Mouse (Mus musculus): ENCODE results near the gene Snapc4. TPM values are rescaled to one million over a fixed set of nuclear protein-coding genes. Genes with fewer than 3 reads are reported as not detected.

The Snapc4 gene
- polyA plus RNA-seq, 1 experiment from 2014 or later: 27.8 TPM

- H3K36me3 ChIP-seq: peaks cover 8% of the 10 kb centered on the region; the same call in 1 of the 2 replicates
- peak; percentile 55 for ATAC-seq (ENCODE audit: low FRiP score)
- H3K4me2 ChIP-seq: peak overlapping the region; percentile 99
- H3K27ac ChIP-seq: peak overlapping the region; percentile 98
- H3K27me3 ChIP-seq: no peaks in the 10 kb centered on the region
- H3K4me1 ChIP-seq (replicated peaks): peaks cover 64% of the 10 kb centered on the region
- H3K9me3 ChIP-seq: no peaks in the 10 kb centered on the region
- peak overlapping the region; percentile 78 for H3K4me3 ChIP-seq
- 0% methylated on average over 11 of the region's 11 CpGs for WGBS
- H3K9ac ChIP-seq: peak overlapping the region; percentile 96
Observed at GRCm38 (mm10) chr2:26315925-26316311, 64.5 kb downstream of the Snapc4 start.

GRCm38 (mm10) chr2:26315072-26315924 lies 65.2 kb downstream of the Snapc4 start, which contains the start of gene Gpsm1:
Gpsm1 (plus strand) TSS chr2:26315515.
- peak within 1 kb of the TSS; percentile 99 for H3K4me2 ChIP-seq
- no peaks in the 10 kb centered on the region for H3K27me3 ChIP-seq
- peak within 1 kb of the TSS; percentile 78 for H3K4me3 ChIP-seq
- WGBS: under 1% methylated on average over 55 of the region's 66 CpGs
- peak within 1 kb of the TSS; percentile 98 for H3K27ac ChIP-seq
- H3K9ac ChIP-seq: peak within 1 kb of the TSS; percentile 96
- H3K4me1 ChIP-seq (replicated peaks): peaks cover 57% of the 10 kb centered on the region
- no peaks in the 10 kb centered on the region for H3K9me3 ChIP-seq
- peak; percentile 82 for ATAC-seq (ENCODE audit: low FRiP score)
- H3K36me3 ChIP-seq: peaks cover 6% of the 10 kb centered on the region; the same call in 1 of the 2 replicates

- Histone ChIP-seq H3K27ac (peak overlapping the region; percentile 98), H3K9me3 (no peaks in the 10 kb centered on the region), H3K4me3 (peak overlapping the region; percentile 78), H3K27me3 (no peaks in the 10 kb centered on the region), H3K9ac (peak overlapping the region; percentile 96), H3K36me3 (0 out of 2 replicates have a peak, but pooled peaks cover 5% of the 10 kb centered on the region), H3K4me2 (peak overlapping the region; percentile 99), H3K4me1 (replicated peaks) (peaks cover 49% of the 10 kb centered on the region)
- WGBS: 62% methylated on average over 13 of the region's 13 CpGs
- no peak for ATAC-seq (ENCODE audit: low FRiP score)
Observed at GRCm38 (mm10) chr2:26314281-26315071, 66.0 kb downstream of the Snapc4 start.

GRCm38 (mm10) chr2:26313394-26313793 lies 67.1 kb downstream of the Snapc4 start:
- no peak overlapping the region for H3K9ac ChIP-seq
- H3K9me3 ChIP-seq: no peaks in the 10 kb centered on the region
- no peak overlapping the region for H3K27ac ChIP-seq
- H3K36me3 ChIP-seq: 0 out of 2 replicates have a peak, but pooled peaks cover 5% of the 10 kb centered on the region
- H3K4me1 ChIP-seq (replicated peaks): peaks cover 38% of the 10 kb centered on the region
- no peak overlapping the region for H3K4me2 ChIP-seq
- no peak overlapping the region for H3K4me3 ChIP-seq
- no peaks in the 10 kb centered on the region for H3K27me3 ChIP-seq
- WGBS: 92% methylated on average over 1 of the region's 1 CpGs
- ATAC-seq (ENCODE audit: low FRiP score): no peak

GRCm38 (mm10) chr2:26312812-26313211 lies 67.6 kb downstream of the Snapc4 start:
- Histone ChIP-seq H3K9ac (no peak overlapping the region), H3K4me3 (no peak overlapping the region), H3K36me3 (0 out of 2 replicates have a peak, but pooled peaks cover 2% of the 10 kb centered on the region), H3K27me3 (no peaks in the 10 kb centered on the region), H3K27ac (no peak overlapping the region), H3K4me2 (no peak overlapping the region), H3K9me3 (no peaks in the 10 kb centered on the region), H3K4me1 (replicated peaks) (peaks cover 33% of the 10 kb centered on the region)
- ATAC-seq (ENCODE audit: low FRiP score): no peak
- WGBS: 73% methylated on average over 2 of the region's 2 CpGs

Other genes with a start within 250 kb of the Snapc4 start
- gene Lhx3, start 172.4 kb downstream of the Snapc4 start, polyA plus RNA-seq (2015; fragmentation: Nextera tagmentation; extraction: Ambion mirVana): 5.2 and 15.4 TPM in 2 replicates
- gene Qsox2, start 143.1 kb downstream of the Snapc4 start, polyA plus RNA-seq (2015; fragmentation: Nextera tagmentation; extraction: Ambion mirVana): 13.2 and 13.9 TPM in 2 replicates
- 0.18 and 0.23 TPM in 2 replicates for gene Ccdc187, start 86.1 kb downstream of the Snapc4 start, polyA plus RNA-seq (2015; fragmentation: Nextera tagmentation; extraction: Ambion mirVana)
- 149 and 165 TPM in 2 replicates for gene Gpsm1, start 65.1 kb downstream of the Snapc4 start, polyA plus RNA-seq (2015; fragmentation: Nextera tagmentation; extraction: Ambion mirVana)
- 29.0 and 29.6 TPM in 2 replicates for gene Dnlz, start 28.5 kb downstream of the Snapc4 start, polyA plus RNA-seq (2015; fragmentation: Nextera tagmentation; extraction: Ambion mirVana)
- 1.3 and 1.6 TPM in 2 replicates for gene Card9, start 19.7 kb downstream of the Snapc4 start, polyA plus RNA-seq (2015; fragmentation: Nextera tagmentation; extraction: Ambion mirVana)
- 154 and 162 TPM in 2 replicates for gene Entr1, start 8.7 kb upstream of the Snapc4 start, polyA plus RNA-seq (2015; fragmentation: Nextera tagmentation; extraction: Ambion mirVana)
- 94.3 and 95.6 TPM in 2 replicates for gene Pmpca, start 8.7 kb upstream of the Snapc4 start, polyA plus RNA-seq (2015; fragmentation: Nextera tagmentation; extraction: Ambion mirVana)
- gene Inpp5e, start 28.6 kb upstream of the Snapc4 start, polyA plus RNA-seq (2015; fragmentation: Nextera tagmentation; extraction: Ambion mirVana): 24.9 and 27.0 TPM in 2 replicates
- gene Sec16a, start 64.6 kb upstream of the Snapc4 start, polyA plus RNA-seq (2015; fragmentation: Nextera tagmentation; extraction: Ambion mirVana): 18.3 and 18.5 TPM in 2 replicates
- 17.5 and 19.2 TPM in 2 replicates for gene Notch1, start 136.0 kb upstream of the Snapc4 start, polyA plus RNA-seq (2015; fragmentation: Nextera tagmentation; extraction: Ambion mirVana)
- gene Egfl7, start 199.4 kb upstream of the Snapc4 start, polyA plus RNA-seq (2015; fragmentation: Nextera tagmentation; extraction: Ambion mirVana): 72.2 and 78.9 TPM in 2 replicates
- gene Gm20532, start 206.0 kb upstream of the Snapc4 start, polyA plus RNA-seq (2015; fragmentation: Nextera tagmentation; extraction: Ambion mirVana): not detected in 2 replicates
- 6.8 and 7.0 TPM in 2 replicates for gene Agpat2, start 223.8 kb upstream of the Snapc4 start, polyA plus RNA-seq (2015; fragmentation: Nextera tagmentation; extraction: Ambion mirVana)
- gene Fam69b, start 247.8 kb upstream of the Snapc4 start, polyA plus RNA-seq (2015; fragmentation: Nextera tagmentation; extraction: Ambion mirVana): 109 and 117 TPM in 2 replicates

Measured in hindbrain, embryonic 13.5 days (tissue).